Mouse (Mus musculus): Measurements from ENCODE around the gene Olfr1231. TPM values are rescaled to one million over a fixed set of nuclear protein-coding genes. Genes with fewer than 3 reads are reported as not detected.

The Olfr1231 gene
- polyA plus RNA-seq (2015; fragmentation: Nextera tagmentation; extraction: Ambion mirVana): not detected in 2 replicates

GRCm38 (mm10) chr2:89306974-89307373 is at the start of gene Olfr1231:
Gene Olfr1231, minus strand, starts transcription at chr2:89307074.
- no peak for ATAC-seq

GRCm38 (mm10) chr2:89342298-89342697 is 35.4 kb upstream of the Olfr1231 start, which contains the start of gene Olfr1233:
Gene Olfr1233, minus strand, starts transcription at chr2:89342398.
- Histone ChIP-seq H3K9ac (no peak within 1 kb of the TSS), H3K4me2 (replicated peaks) (no peak within 1 kb of the TSS), H3K36me3 (no peaks in the 10 kb centered on the region), H3K4me3 (replicated peaks) (no peak within 1 kb of the TSS), H3K9me3 (no peaks in the 10 kb centered on the region), H3K4me1 (replicated peaks) (no peaks in the 10 kb centered on the region), H3K27ac (no peak within 1 kb of the TSS), H3K27me3 (replicated peaks) (no peaks in the 10 kb centered on the region)
- no peak for ATAC-seq

More at GRCm38 (mm10) chr2:89306974-89307373, at the start of gene Olfr1231:
- H3K9ac ChIP-seq: no peak within 1 kb of the TSS
- WGBS: 77% methylated on average over 2 of the region's 2 CpGs
- no peaks in the 10 kb centered on the region for H3K36me3 ChIP-seq
- H3K27ac ChIP-seq: no peak within 1 kb of the TSS
- H3K9me3 ChIP-seq: no peaks in the 10 kb centered on the region
- no peak within 1 kb of the TSS for H3K4me2 ChIP-seq (replicated peaks)
- H3K4me3 ChIP-seq (replicated peaks): no peak within 1 kb of the TSS
- H3K4me1 ChIP-seq (replicated peaks): no peaks in the 10 kb centered on the region
- no peaks in the 10 kb centered on the region for H3K27me3 ChIP-seq (replicated peaks)

GRCm38 (mm10) chr2:89329575-89329974 is 22.7 kb upstream of the Olfr1231 start, which contains the start of gene Olfr1232:
Gene Olfr1232, minus strand, starts transcription at chr2:89329675.
- Histone ChIP-seq H3K36me3 (no peaks in the 10 kb centered on the region), H3K4me3 (replicated peaks) (no peak within 1 kb of the TSS), H3K9me3 (no peaks in the 10 kb centered on the region), H3K4me1 (replicated peaks) (no peaks in the 10 kb centered on the region), H3K9ac (no peak within 1 kb of the TSS), H3K27me3 (replicated peaks) (no peaks in the 10 kb centered on the region), H3K4me2 (replicated peaks) (no peak within 1 kb of the TSS), H3K27ac (no peak within 1 kb of the TSS)
- no peak for ATAC-seq

- ATAC-seq: no peak
- WGBS: 67% methylated on average over 1 of the region's 1 CpGs
- Histone ChIP-seq H3K4me1 (replicated peaks) (no peaks in the 10 kb centered on the region), H3K4me3 (replicated peaks) (no peak within 1 kb of the TSS), H3K9me3 (no peaks in the 10 kb centered on the region), H3K36me3 (no peaks in the 10 kb centered on the region), H3K4me2 (replicated peaks) (no peak within 1 kb of the TSS), H3K27ac (no peak within 1 kb of the TSS), H3K27me3 (replicated peaks) (no peaks in the 10 kb centered on the region), H3K9ac (no peak within 1 kb of the TSS)
Observed at GRCm38 (mm10) chr2:89297168-89297567, 9.7 kb downstream of the Olfr1231 start, which contains the start of gene Olfr1230. Gene Olfr1230, minus strand, starts transcription at chr2:89297268.

GRCm38 (mm10) chr2:89287914-89288313 is 19.0 kb downstream of the Olfr1231 start, which contains the start of gene Olfr1229:
Gene Olfr1229, minus strand, starts transcription at chr2:89288014.
- ATAC-seq: no peak
- no peaks in the 10 kb centered on the region for H3K27me3 ChIP-seq (replicated peaks)
- no peak within 1 kb of the TSS for H3K4me2 ChIP-seq (replicated peaks)
- WGBS: 73% methylated on average over 2 of the region's 2 CpGs
- no peaks in the 10 kb centered on the region for H3K4me1 ChIP-seq (replicated peaks)
- H3K36me3 ChIP-seq: no peaks in the 10 kb centered on the region
- no peak within 1 kb of the TSS for H3K27ac ChIP-seq
- no peaks in the 10 kb centered on the region for H3K9me3 ChIP-seq
- no peak within 1 kb of the TSS for H3K4me3 ChIP-seq (replicated peaks)
- H3K9ac ChIP-seq: no peak within 1 kb of the TSS

- Histone ChIP-seq H3K4me3 (replicated peaks) (no peak within 1 kb of the TSS), H3K9ac (no peak within 1 kb of the TSS), H3K9me3 (no peaks in the 10 kb centered on the region), H3K4me1 (replicated peaks) (no peaks in the 10 kb centered on the region), H3K36me3 (no peaks in the 10 kb centered on the region), H3K27me3 (replicated peaks) (no peaks in the 10 kb centered on the region), H3K27ac (no peak within 1 kb of the TSS), H3K4me2 (replicated peaks) (no peak within 1 kb of the TSS)
- no peak for ATAC-seq
Observed at GRCm38 (mm10) chr2:89253962-89254361, 52.9 kb downstream of the Olfr1231 start, which contains the start of gene Olfr1228. Gene Olfr1228, minus strand, starts transcription at chr2:89254062.

Other genes with a start within 250 kb of the Olfr1231 start
- gene Olfr1218, start 245.9 kb downstream of the Olfr1231 start, polyA plus RNA-seq (2015; fragmentation: Nextera tagmentation; extraction: Ambion mirVana): not detected in 2 replicates
- gene Olfr1219, start 223.6 kb downstream of the Olfr1231 start, polyA plus RNA-seq (2015; fragmentation: Nextera tagmentation; extraction: Ambion mirVana): not detected in 2 replicates
- gene Olfr1220, start 200.2 kb downstream of the Olfr1231 start, polyA plus RNA-seq (2015; fragmentation: Nextera tagmentation; extraction: Ambion mirVana): not detected in 2 replicates
- gene Olfr1221, start 189.8 kb downstream of the Olfr1231 start, polyA plus RNA-seq (2015; fragmentation: Nextera tagmentation; extraction: Ambion mirVana): not detected in 2 replicates
- gene Olfr1222, start 174.0 kb downstream of the Olfr1231 start, polyA plus RNA-seq (2015; fragmentation: Nextera tagmentation; extraction: Ambion mirVana): not detected in 2 replicates
- not detected in 2 replicates for gene Olfr1223, start 155.5 kb downstream of the Olfr1231 start, polyA plus RNA-seq (2015; fragmentation: Nextera tagmentation; extraction: Ambion mirVana)
- not detected in 2 replicates for gene Olfr1224-ps1, start 143.0 kb downstream of the Olfr1231 start, polyA plus RNA-seq (2015; fragmentation: Nextera tagmentation; extraction: Ambion mirVana)
- not detected in 2 replicates for gene Olfr1225, start 132.4 kb downstream of the Olfr1231 start, polyA plus RNA-seq (2015; fragmentation: Nextera tagmentation; extraction: Ambion mirVana)
- gene Olfr1226, start 107.0 kb downstream of the Olfr1231 start, polyA plus RNA-seq (2015; fragmentation: Nextera tagmentation; extraction: Ambion mirVana): not detected in 2 replicates
- not detected in 2 replicates for gene Olfr1228, start 53.0 kb downstream of the Olfr1231 start, polyA plus RNA-seq (2015; fragmentation: Nextera tagmentation; extraction: Ambion mirVana)
- not detected in 2 replicates for gene Olfr1229, start 19.1 kb downstream of the Olfr1231 start, polyA plus RNA-seq (2015; fragmentation: Nextera tagmentation; extraction: Ambion mirVana)
- gene Olfr1230, start 9.8 kb downstream of the Olfr1231 start, polyA plus RNA-seq (2015; fragmentation: Nextera tagmentation; extraction: Ambion mirVana): not detected in 2 replicates
- gene Olfr1232, start 22.6 kb upstream of the Olfr1231 start, polyA plus RNA-seq (2015; fragmentation: Nextera tagmentation; extraction: Ambion mirVana): not detected in 2 replicates
- gene Olfr1233, start 35.3 kb upstream of the Olfr1231 start, polyA plus RNA-seq (2015; fragmentation: Nextera tagmentation; extraction: Ambion mirVana): not detected in 2 replicates
- gene Olfr1234, start 57.8 kb upstream of the Olfr1231 start, polyA plus RNA-seq (2015; fragmentation: Nextera tagmentation; extraction: Ambion mirVana): not detected in 2 replicates
- gene Olfr1238, start 102.6 kb upstream of the Olfr1231 start, polyA plus RNA-seq (2015; fragmentation: Nextera tagmentation; extraction: Ambion mirVana): not detected in 2 replicates
- gene Olfr1239, start 113.3 kb upstream of the Olfr1231 start, polyA plus RNA-seq (2015; fragmentation: Nextera tagmentation; extraction: Ambion mirVana): not detected in 2 replicates
- gene Olfr1240, start 135.9 kb upstream of the Olfr1231 start, polyA plus RNA-seq (2015; fragmentation: Nextera tagmentation; extraction: Ambion mirVana): not detected in 2 replicates
- not detected in 2 replicates for gene Olfr1241, start 180.1 kb upstream of the Olfr1231 start, polyA plus RNA-seq (2015; fragmentation: Nextera tagmentation; extraction: Ambion mirVana)
- gene Olfr1242, start 191.3 kb upstream of the Olfr1231 start, polyA plus RNA-seq (2015; fragmentation: Nextera tagmentation; extraction: Ambion mirVana): not detected in 2 replicates
- gene Olfr1243, start 224.4 kb upstream of the Olfr1231 start, polyA plus RNA-seq (2015; fragmentation: Nextera tagmentation; extraction: Ambion mirVana): not detected in 2 replicates